Mouse (Mus musculus): ENCODE results near the gene Abhd12b. TPM values are rescaled to one million over a fixed set of nuclear protein-coding genes. Genes with fewer than 3 reads are reported as not detected.

The Abhd12b gene
- polyA plus RNA-seq, 1 experiment from 2014 or later = not detected

Other genes with a start within 250 kb of the Abhd12b start
- 6.0 and 7.2 TPM in 2 replicates for gene Sav1, start 167.1 kb upstream of the Abhd12b start, polyA plus RNA-seq (2015; fragmentation: Nextera tagmentation; extraction: Ambion mirVana)
- 11.0 and 11.6 TPM in 2 replicates for gene Nin, start 40.4 kb upstream of the Abhd12b start, polyA plus RNA-seq (2015; fragmentation: Nextera tagmentation; extraction: Ambion mirVana)
- gene Pygl, start 77.3 kb downstream of the Abhd12b start, polyA plus RNA-seq (2015; fragmentation: Nextera tagmentation; extraction: Ambion mirVana) = 37.0 and 39.3 TPM in 2 replicates
- gene Trim9, start 193.5 kb downstream of the Abhd12b start, polyA plus RNA-seq (2015; fragmentation: Nextera tagmentation; extraction: Ambion mirVana) = 1.4 and 1.8 TPM in 2 replicates